Mouse (Mus musculus) intestine, embryonic 16.5 days (tissue): ENCODE results near the gene Gm42517. TPM values are rescaled to one million over a fixed set of nuclear protein-coding genes. Genes with fewer than 3 reads are reported as not detected.
A peak's percentile ranks its signal among the peaks of the same experiment; 100 is the strongest.

Experiments used
- ATAC-seq: fragments of 200-750 bp; cut with Nextera tagmentation; 2 replicates; pipeline ENCODE4 v1.8.0; 2017; ENCODE audit warnings: moderate TSS enrichment, moderate library complexity
- H3K27ac ChIP-seq: fragments of 300-500 bp; sonication (generic); 2 replicates; pipeline ENCODE4 v1.5.1; 2014; ENCODE audit warnings: mild to moderate bottlenecking, low read length
- H3K27me3 ChIP-seq: fragments of 300-500 bp; sonication (generic); replicated peaks from 2 replicates; pipeline ENCODE4 v1.6.1; 2014; ENCODE audit warnings: low read length, control low read depth, mixed read lengths; ENCODE audit not compliant: control insufficient read depth, insufficient read depth
- H3K36me3 ChIP-seq: fragments of 300-500 bp; sonication (generic); 2 replicates; pipeline ENCODE4 v1.6.1; 2014; ENCODE audit warnings: low read length, control low read depth; ENCODE audit not compliant: control insufficient read depth, insufficient read depth
- H3K4me1 ChIP-seq: fragments of 300-500 bp; sonication (generic); 2 replicates; pipeline ENCODE4 v1.6.1; 2014; ENCODE audit warnings: low read length, control low read depth, mixed read lengths; ENCODE audit not compliant: control insufficient read depth, insufficient read depth
- H3K4me2 ChIP-seq: fragments of 300-500 bp; sonication (generic); 2 replicates; pipeline ENCODE4 v1.6.1; 2014; ENCODE audit warnings: low read depth, low read length, control low read depth
- H3K4me3 ChIP-seq: fragments of 300-500 bp; sonication (generic); 2 replicates; pipeline ENCODE4 v1.5.1; 2014; ENCODE audit warnings: mild to moderate bottlenecking, low read length
- H3K9ac ChIP-seq: fragments of 300-500 bp; sonication (generic); 2 replicates; pipeline ENCODE4 v1.6.1; 2014; ENCODE audit warnings: low read depth, low read length
- H3K9me3 ChIP-seq: fragments of 300-500 bp; sonication (generic); 2 replicates; pipeline ENCODE4 v1.6.1; 2016; ENCODE audit warnings: low read length, control low read depth; ENCODE audit not compliant: control insufficient read depth
- WGBS: fragments of 180-500 bp; shearing (Covaris S2); extraction: QIAGEN DNeasy Blood & Tissue Kit; methylation state at CpG from one replicate; pipeline ENCODE4 v1.1.7; 2014; 5-methylcytosine and 5-hydroxymethylcytosine counted together
- polyA plus RNA-seq: library from polyadenylated mRNA; unstranded; fragments of >200 nt; fragmentation: Nextera tagmentation; extraction: Ambion mirVana; gene quantifications from 2 replicates; pipeline ENCODE4 v1.2.1, GENCODE M21; 2015

Gm42517 gene
- 0.07 TPM in 1 of 2 replicates, not detected in the other for polyA plus RNA-seq

- Histone ChIP-seq H3K4me1 (peaks cover 26% of the 10 kb centered on the region), H3K9ac (peak within 1 kb of the TSS; percentile 53), H3K9me3 (no peaks in the 10 kb centered on the region), H3K27me3 (peaks cover 75% of the 10 kb centered on the region), H3K4me2 (peak within 1 kb of the TSS; percentile 97), H3K36me3 (no peaks in the 10 kb centered on the region), H3K4me3 (peak within 1 kb of the TSS; percentile 59), H3K27ac (no peak within 1 kb of the TSS)
- ATAC-seq = 0 out of 2 replicates have a peak, but pooled peaks have one; percentile 16
- WGBS = 1% methylated on average over 28 of the region's 36 CpGs
Measured at GRCm38 (mm10) chr5:108367871-108368332, at the start of gene Gm42517. Gene Gm42517, minus strand, starts transcription at chr5:108367922.

GRCm38 (mm10) chr5:108414711-108415110 is 47.0 kb upstream of the Gm42517 start:
- no peak for ATAC-seq
- H3K9me3 ChIP-seq = no peaks in the 10 kb centered on the region
- H3K4me3 ChIP-seq = no peak overlapping the region
- H3K27me3 ChIP-seq = no peaks in the 10 kb centered on the region
- no peak overlapping the region for H3K27ac ChIP-seq
- no peak overlapping the region for H3K9ac ChIP-seq
- H3K36me3 ChIP-seq = no peaks in the 10 kb centered on the region
- no peak overlapping the region for H3K4me2 ChIP-seq
- WGBS = 72% methylated on average over 2 of the region's 2 CpGs
- no peaks in the 10 kb centered on the region for H3K4me1 ChIP-seq

GRCm38 (mm10) chr5:108406977-108407376 is 39.3 kb upstream of the Gm42517 start:
- Histone ChIP-seq H3K27me3 (no peaks in the 10 kb centered on the region), H3K27ac (no peak overlapping the region), H3K36me3 (no peaks in the 10 kb centered on the region), H3K9me3 (no peaks in the 10 kb centered on the region), H3K9ac (no peak overlapping the region), H3K4me3 (no peak overlapping the region), H3K4me1 (no peaks in the 10 kb centered on the region), H3K4me2 (no peak overlapping the region)
- 81% methylated on average over 2 of the region's 2 CpGs for WGBS
- ATAC-seq = no peak

DNA sequence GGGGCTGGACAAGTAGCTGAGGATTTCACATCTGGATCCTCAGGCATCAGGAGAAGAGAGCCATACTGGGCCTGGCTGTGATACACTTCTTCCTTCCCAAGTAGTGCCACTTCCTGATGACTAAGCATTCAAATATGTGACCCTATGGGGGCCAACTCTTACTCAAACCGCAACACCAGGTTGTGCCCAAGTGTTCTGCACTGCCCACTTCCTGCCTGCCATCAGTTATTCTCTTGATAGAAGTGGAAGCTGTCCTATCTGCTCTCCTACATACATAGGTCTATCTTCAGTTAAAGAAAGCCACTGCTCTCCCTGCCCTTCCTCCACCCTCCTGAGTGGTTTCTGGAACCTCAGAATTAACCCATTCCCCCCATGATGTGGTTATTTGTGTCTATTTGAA is 37.7 kb upstream of the Gm42517 start:
- Histone ChIP-seq H3K9ac (no peak overlapping the region), H3K27me3 (no peaks in the 10 kb centered on the region), H3K27ac (no peak overlapping the region), H3K9me3 (no peaks in the 10 kb centered on the region), H3K36me3 (no peaks in the 10 kb centered on the region), H3K4me1 (no peaks in the 10 kb centered on the region), H3K4me3 (no peak overlapping the region), H3K4me2 (no peak overlapping the region)
- WGBS = 58% methylated on average over 1 of the region's 1 CpGs
- no peak for ATAC-seq

DNA sequence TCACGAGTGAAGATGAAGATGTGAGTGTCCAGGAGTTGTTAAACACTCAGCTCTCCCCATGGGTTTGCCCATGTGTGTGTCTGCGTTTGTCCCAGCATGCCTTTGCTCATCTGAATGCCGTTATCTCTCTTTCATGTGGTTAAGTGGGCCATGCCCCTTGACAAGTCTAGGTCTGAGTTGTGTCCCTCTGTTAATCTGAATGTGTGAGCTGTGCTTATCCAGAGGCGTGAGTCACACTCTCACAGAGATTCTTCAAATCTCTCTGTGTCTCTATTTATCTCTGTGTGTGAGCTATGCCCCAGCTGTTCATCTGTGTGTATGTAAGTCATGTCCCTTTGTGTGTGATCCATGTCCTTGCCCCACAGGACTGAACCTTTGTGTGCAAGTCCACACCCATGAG is 35.7 kb upstream of the Gm42517 start:
- no peak for ATAC-seq
- no peak overlapping the region for H3K4me3 ChIP-seq
- no peak overlapping the region for H3K9ac ChIP-seq
- H3K4me2 ChIP-seq = no peak overlapping the region
- WGBS = 69% methylated on average over 4 of the region's 4 CpGs
- no peaks in the 10 kb centered on the region for H3K9me3 ChIP-seq
- no peaks in the 10 kb centered on the region for H3K36me3 ChIP-seq
- H3K4me1 ChIP-seq = no peaks in the 10 kb centered on the region
- no peak overlapping the region for H3K27ac ChIP-seq
- no peaks in the 10 kb centered on the region for H3K27me3 ChIP-seq

DNA sequence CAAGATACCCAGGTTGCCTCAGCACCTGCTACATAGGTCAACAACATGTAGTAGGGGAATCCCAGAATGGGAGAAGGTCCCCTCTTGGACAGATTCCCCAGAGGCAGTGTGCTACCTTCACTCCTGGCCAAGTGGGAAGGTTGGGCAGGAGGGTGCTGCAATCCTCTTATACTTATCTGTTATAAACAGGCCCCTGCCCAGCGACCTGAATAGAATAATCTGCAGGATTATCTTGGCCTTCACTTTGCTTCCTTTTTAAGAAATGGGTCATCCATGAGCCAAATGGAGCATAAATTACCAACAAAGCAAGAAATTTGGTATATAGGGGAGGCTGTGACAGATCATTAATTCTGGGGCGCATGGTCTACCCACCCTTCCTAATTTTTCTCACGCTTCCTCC is 22.0 kb upstream of the Gm42517 start:
- H3K4me3 ChIP-seq = no peak overlapping the region
- no peak overlapping the region for H3K9ac ChIP-seq
- no peaks in the 10 kb centered on the region for H3K27me3 ChIP-seq
- H3K4me2 ChIP-seq = no peak overlapping the region
- WGBS = 79% methylated on average over 3 of the region's 3 CpGs
- ATAC-seq = no peak
- no peaks in the 10 kb centered on the region for H3K4me1 ChIP-seq
- no peaks in the 10 kb centered on the region for H3K9me3 ChIP-seq
- no peak overlapping the region for H3K27ac ChIP-seq
- no peaks in the 10 kb centered on the region for H3K36me3 ChIP-seq

DNA sequence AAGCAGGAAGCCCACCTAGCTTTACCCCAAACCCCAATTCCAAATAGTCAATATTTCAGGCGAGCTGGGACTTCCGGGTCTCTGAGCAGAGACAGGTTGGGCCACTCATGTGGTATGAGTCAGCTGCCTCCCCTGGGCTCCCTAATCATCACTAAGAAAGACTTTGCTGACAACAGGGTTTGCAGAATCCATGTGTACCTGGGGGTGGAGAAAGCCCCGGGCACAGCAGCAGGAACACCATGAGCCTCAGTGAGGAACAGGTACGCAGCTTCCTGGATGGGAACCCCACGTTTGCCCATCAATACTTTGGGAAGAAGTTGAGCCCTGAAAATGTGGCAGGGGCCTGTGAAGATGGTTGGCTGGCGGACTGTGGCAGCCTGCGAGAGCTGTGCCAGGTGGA is 20.5 kb upstream of the Gm42517 start, which contains the start of gene Pde6b:
TSS of gene Pde6b (plus strand) at position 191 of the 400 bp plus-strand sequence.
- WGBS = 70% methylated on average over 7 of the region's 7 CpGs
- H3K9me3 ChIP-seq = no peaks in the 10 kb centered on the region
- H3K4me3 ChIP-seq = no peak within 1 kb of the TSS

GRCm38 (mm10) chr5:108386449-108386848 is 18.7 kb upstream of the Gm42517 start:
- Histone ChIP-seq H3K27ac (no peak overlapping the region), H3K27me3 (no peaks in the 10 kb centered on the region), H3K4me1 (no peaks in the 10 kb centered on the region), H3K9ac (no peak overlapping the region), H3K4me2 (no peak overlapping the region), H3K4me3 (no peak overlapping the region), H3K36me3 (no peaks in the 10 kb centered on the region), H3K9me3 (no peaks in the 10 kb centered on the region)
- ATAC-seq = no peak
- WGBS = 68% methylated on average over 4 of the region's 4 CpGs

More for the DNA sequence above, 20.5 kb upstream of the Gm42517 start, which contains the start of gene Pde6b:
- no peak for ATAC-seq
- H3K27me3 ChIP-seq = no peaks in the 10 kb centered on the region
- no peak within 1 kb of the TSS for H3K4me2 ChIP-seq
- no peak within 1 kb of the TSS for H3K27ac ChIP-seq
- H3K4me1 ChIP-seq = no peaks in the 10 kb centered on the region
- H3K9ac ChIP-seq = no peak within 1 kb of the TSS
- no peaks in the 10 kb centered on the region for H3K36me3 ChIP-seq

DNA sequence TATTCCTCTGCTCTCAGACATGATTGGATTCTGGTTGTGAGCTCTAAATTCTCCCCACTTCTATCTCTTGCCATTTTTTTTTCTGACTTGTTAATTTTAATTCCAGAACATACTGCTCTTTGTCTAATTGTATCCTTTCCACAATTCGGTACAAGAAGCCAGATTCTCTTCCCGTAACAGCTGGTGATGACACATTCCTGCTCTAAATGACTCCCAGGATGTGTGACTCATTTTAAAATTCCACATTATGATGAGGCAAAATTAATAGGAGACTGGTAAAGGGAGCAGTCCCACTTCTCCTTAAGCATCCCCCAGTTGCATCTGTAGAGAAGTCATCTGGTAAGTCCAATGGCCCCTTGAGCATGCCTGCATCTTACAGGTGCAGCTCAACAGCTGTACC is 17.9 kb upstream of the Gm42517 start:
- Histone ChIP-seq H3K4me1 (no peaks in the 10 kb centered on the region), H3K4me3 (no peak overlapping the region), H3K4me2 (no peak overlapping the region), H3K9me3 (no peaks in the 10 kb centered on the region), H3K9ac (no peak overlapping the region), H3K27me3 (no peaks in the 10 kb centered on the region), H3K27ac (no peak overlapping the region), H3K36me3 (no peaks in the 10 kb centered on the region)
- 83% methylated on average over 2 of the region's 2 CpGs for WGBS
- no peak for ATAC-seq

DNA sequence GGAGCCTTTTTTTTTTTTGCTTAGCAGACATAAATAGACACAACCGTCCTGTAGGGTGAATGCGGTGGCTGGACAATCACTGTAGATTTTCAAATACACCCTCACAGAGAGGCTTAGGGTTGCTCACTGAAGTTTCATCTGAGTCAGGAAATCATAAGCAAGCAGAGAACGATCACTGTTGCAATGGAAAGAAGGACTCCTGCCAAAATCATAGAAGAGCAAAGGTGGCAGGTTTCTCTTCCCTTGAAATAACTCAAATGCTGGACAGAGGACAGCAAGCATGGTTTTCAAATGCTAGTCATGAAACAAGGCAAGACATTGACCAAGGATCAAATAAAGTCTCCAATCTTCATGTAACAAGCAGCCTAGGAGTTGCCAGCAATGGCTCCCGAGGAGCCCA is 10.6 kb upstream of the Gm42517 start:
- Histone ChIP-seq H3K36me3 (no peaks in the 10 kb centered on the region), H3K27ac (no peak overlapping the region), H3K27me3 (no peaks in the 10 kb centered on the region; the same call in 1 of the 2 replicates), H3K9ac (no peak overlapping the region), H3K4me3 (no peak overlapping the region), H3K4me1 (no peaks in the 10 kb centered on the region), H3K9me3 (no peaks in the 10 kb centered on the region), H3K4me2 (no peak overlapping the region)
- ATAC-seq = no peak
- WGBS = 84% methylated on average over 4 of the region's 4 CpGs
